Mouse (Mus musculus) lung, postnatal 10 days (tissue): ENCODE measurements around the gene Hist2h2aa2.
A peak's percentile ranks its signal among the peaks of the same experiment; 100 is the strongest.
"Not testable (repeated sequence)": the region's sequence is repeated elsewhere in the genome, so short reads cannot be mapped to it uniquely, and the experiment has no call there.

Experiments used
- DNase-seq: peaks from one replicate; pipeline ENCODE4 v3.0.0; 2021

Hist2h2aa2 gene

GRCm38 (mm10) chr3:96235836-96236235, 4.2 kb downstream of the Hist2h2aa2 start:
- no peak for DNase-seq

GRCm38 (mm10) chr3:96234914-96235313, 5.2 kb downstream of the Hist2h2aa2 start:
- no peak for DNase-seq

- peak; percentile 36 for DNase-seq
Observed at GRCm38 (mm10) chr3:96231758-96232120, 8.3 kb downstream of the Hist2h2aa2 start.

GRCm38 (mm10) chr3:96230910-96231757, 8.9 kb downstream of the Hist2h2aa2 start:
- no peak for DNase-seq

- no peak for DNase-seq
Observed at GRCm38 (mm10) chr3:96230404-96230803, 9.7 kb downstream of the Hist2h2aa2 start.

- DNase-seq = no peak
Observed at GRCm38 (mm10) chr3:96228828-96229227, 11.2 kb downstream of the Hist2h2aa2 start.

GRCm38 (mm10) chr3:96226695-96227648, 13.1 kb downstream of the Hist2h2aa2 start:
- DNase-seq = no peak

GRCm38 (mm10) chr3:96225421-96225820, 14.7 kb downstream of the Hist2h2aa2 start:
- DNase-seq = no peak

- no peak for DNase-seq
Observed at GRCm38 (mm10) chr3:96222774-96223173, 17.3 kb downstream of the Hist2h2aa2 start.

- DNase-seq = no peak
Observed at GRCm38 (mm10) chr3:96221640-96222038, 18.4 kb downstream of the Hist2h2aa2 start.

GRCm38 (mm10) chr3:96220765-96221639, 19.1 kb downstream of the Hist2h2aa2 start, which contains the start of the genes Hist2h2ac and Hist2h2be:
Hist2h2ac (minus strand) TSS chr3:96220880.
Hist2h2be (plus strand) TSS chr3:96221119.
- peak; percentile 94 for DNase-seq

GRCm38 (mm10) chr3:96220131-96220764, 19.8 kb downstream of the Hist2h2aa2 start:
- not testable (repeated sequence) for DNase-seq

GRCm38 (mm10) chr3:96219661-96220130, 20.4 kb downstream of the Hist2h2aa2 start, which contains the start of the genes Bola1 and Hist2h2ab:
Bola1 (minus strand) TSS chr3:96219709.
Hist2h2ab (plus strand) TSS chr3:96219865.
- DNase-seq = peak; percentile 78

GRCm38 (mm10) chr3:96219191-96219641, 20.9 kb downstream of the Hist2h2aa2 start:
- DNase-seq = peak; percentile 29

GRCm38 (mm10) chr3:96209242-96209641, 30.8 kb downstream of the Hist2h2aa2 start:
- DNase-seq = peak; percentile 36

- DNase-seq = no peak
Observed at GRCm38 (mm10) chr3:96207819-96208218, 32.3 kb downstream of the Hist2h2aa2 start.

GRCm38 (mm10) chr3:96199731-96200130, 40.3 kb downstream of the Hist2h2aa2 start:
- DNase-seq = no peak

- not testable (repeated sequence) for DNase-seq
Observed at GRCm38 (mm10) chr3:96198601-96199251, 41.4 kb downstream of the Hist2h2aa2 start.

- DNase-seq = no peak
Observed at GRCm38 (mm10) chr3:96198181-96198580, 41.9 kb downstream of the Hist2h2aa2 start.

GRCm38 (mm10) chr3:96197129-96197749, 42.8 kb downstream of the Hist2h2aa2 start:
- peak; percentile 91 for DNase-seq
